Mouse (Mus musculus) WW6 (cell line): ENCODE results near the gene Evi5l.

Experiments
- DNase-seq: peaks from one replicate; pipeline ENCODE4 v3.0.0-alpha.2; 2013; ENCODE audit warnings: low read depth, low spot score

Gene Evi5l

DNA sequence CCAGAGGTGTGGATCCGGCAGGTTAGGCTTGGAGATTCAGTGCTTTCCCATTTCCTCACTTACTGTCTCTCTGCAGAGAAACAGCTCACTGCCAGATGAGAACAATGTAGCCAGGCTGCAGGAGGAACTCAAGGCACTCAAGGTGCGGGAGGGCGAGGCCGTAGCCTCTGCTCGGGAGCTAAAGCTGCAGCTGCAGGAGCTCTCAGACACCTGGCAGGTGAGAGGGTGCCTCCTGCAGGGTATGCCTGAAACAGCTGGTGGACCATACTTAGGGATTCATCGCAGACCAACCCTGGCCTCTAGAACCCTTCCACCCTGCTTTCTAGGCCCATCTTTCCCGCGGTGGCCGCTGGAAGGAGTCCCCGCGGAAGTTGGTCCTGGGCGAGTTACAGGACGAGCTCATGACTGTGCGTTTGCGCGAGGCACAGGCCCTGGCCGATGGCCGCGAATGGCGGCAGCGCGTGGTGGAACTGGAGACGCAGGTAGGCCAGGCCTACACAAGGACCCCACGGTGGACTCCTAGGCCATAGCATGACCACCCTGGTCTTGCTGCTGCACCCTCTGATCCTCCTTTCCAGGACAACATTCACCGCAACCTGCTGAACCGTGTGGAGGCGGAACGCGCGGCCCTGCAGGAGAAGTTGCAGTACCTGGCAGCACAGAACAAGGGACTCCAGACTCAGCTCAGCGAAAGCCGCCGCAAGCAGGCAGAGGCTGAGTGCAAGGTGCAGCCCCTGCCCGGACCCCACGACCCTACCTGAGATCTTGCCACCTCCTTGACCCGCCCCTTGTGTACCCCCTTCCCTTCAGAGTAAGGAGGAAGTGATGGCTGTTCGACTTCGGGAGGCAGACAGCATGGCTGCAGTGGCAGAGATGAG is 39.1 kb downstream of the Evi5l start:
- DNase-seq, result no peak

DNA sequence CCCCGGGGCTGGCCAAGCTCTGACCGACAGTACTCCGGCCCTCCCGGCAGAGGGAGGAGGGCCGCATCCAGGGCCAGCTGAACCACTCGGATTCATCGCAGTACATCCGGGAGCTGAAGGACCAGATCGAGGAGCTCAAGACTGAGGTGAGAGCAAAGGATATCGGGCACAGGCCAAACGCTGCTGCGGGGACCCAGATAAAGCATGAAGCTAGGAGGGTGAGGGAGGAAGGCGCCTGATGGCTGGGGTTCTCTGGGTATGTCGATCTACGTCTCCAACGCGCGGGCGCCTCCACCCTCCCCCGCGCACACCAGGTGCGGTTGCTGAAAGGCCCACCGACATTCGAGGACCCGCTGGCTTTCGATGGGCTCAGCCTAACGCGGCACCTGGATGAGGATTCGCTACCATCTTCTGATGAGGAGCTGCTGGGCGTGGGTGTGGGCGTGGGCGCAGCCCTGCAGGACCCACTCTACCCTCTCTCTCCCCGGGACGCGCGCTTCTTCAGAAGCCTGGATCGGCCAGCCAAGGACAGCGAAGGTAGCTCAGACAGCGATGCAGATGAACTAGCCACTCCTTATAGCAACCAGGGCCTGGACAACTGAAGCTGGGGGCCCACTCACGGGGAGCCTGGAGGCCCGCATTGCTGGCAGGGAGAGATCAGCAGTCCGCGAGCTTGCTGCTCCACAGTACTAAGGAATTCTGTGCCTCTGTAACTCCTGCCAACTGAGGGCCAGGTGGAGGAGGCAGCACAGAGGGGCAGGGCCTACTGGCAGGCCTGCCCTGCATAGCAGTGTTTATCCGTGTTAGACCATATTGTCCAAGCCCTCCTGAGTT is 40.0 kb downstream of the Evi5l start:
- no peak for DNase-seq

DNA sequence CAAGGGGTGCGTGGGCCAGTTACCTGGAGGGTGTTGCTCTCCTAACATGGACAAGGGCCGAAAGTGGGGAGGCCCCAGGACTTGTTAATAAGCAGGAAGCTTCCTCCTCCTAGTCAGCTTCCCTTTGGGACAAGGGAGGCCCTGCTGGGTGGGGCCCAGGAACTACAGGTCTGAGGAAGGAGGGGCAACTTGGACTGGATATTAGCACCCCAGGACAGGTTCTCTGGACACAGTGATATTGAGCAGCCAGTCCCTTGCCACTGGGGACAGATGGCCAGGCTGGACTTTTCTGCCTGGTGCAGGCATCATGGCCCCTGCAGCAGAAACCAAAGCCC is 40.6 kb downstream of the Evi5l start:
- DNase-seq, result no peak

DNA sequence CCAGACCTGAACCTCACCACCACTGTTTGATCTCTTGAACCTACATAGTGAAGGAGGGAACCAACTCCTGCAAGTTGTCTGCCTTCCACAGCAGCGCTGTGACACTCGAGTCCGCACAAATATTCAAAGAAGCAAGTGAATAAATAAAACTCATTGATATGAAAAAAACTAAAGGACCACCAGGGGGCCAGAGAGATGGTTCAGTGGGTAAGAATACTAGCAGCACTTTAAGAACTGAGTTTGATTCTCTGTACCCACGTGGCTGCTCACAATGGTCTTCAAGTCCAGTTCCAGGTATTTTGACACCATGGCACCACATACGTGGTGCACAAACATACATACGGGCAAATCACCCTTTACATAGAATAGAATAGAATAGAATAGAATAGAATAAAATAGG is 44.7 kb downstream of the Evi5l start:
- no peak for DNase-seq

DNA sequence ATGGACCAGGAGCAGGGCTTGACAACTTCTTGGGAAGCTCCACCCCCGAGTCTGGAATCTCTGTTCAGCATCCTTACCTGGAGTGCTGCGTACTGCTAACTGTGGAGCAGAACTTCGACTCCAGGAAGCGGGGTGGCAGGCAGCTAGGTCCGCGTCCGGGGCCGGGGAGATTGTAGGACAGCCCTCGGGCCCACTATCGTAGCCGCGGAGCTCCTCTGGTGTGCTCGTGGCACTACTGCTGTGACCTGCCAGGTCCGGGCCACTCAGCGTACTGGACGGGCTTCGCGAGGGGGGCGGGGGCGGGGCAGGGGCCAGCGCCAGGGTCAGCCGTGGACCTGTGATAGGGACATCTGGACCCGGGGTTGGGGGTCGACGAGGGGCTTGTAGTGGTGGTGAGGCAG is 46.4 kb downstream of the Evi5l start:
- no peak for DNase-seq

DNA sequence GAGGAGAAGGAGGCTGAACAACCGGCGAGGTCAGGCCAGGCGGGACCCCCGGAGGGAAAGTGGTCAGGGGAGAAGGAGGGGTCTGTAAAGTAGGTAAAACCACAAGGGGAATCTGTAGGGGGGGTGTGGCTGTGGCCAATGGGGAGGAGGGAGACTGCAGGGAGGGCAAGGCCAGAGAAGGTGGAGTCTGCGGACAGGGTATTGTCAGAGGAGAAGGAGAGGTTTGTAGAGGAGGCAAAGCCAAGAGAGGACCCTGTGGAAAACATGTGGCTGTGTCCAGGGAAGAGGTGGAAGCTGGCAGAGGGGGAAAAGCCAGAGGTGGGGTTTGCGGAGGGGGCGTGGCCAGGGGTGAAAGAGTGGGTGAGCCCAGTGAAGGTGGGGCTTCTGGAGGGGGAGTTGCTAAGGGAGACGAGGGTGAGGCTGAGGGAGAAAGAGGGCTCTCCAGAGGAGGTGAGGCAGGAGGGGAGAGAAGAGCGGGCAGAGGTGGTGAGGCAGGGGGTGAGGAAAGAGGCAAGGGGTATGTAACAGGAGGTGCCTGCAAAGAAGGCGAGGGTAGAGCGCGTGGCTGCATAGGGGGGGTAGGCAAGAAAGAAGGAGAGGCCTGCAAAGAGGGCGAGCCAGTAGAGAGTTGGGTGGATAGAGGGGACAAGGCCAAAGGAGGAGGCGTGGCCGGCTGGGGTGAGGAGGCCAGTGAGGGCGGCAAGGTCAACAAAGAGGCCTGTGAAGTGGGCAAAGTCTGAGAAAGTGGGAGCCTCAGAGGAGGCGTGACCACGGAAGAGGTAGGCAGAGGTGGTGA is 47.0 kb downstream of the Evi5l start:
- no peak for DNase-seq

DNA sequence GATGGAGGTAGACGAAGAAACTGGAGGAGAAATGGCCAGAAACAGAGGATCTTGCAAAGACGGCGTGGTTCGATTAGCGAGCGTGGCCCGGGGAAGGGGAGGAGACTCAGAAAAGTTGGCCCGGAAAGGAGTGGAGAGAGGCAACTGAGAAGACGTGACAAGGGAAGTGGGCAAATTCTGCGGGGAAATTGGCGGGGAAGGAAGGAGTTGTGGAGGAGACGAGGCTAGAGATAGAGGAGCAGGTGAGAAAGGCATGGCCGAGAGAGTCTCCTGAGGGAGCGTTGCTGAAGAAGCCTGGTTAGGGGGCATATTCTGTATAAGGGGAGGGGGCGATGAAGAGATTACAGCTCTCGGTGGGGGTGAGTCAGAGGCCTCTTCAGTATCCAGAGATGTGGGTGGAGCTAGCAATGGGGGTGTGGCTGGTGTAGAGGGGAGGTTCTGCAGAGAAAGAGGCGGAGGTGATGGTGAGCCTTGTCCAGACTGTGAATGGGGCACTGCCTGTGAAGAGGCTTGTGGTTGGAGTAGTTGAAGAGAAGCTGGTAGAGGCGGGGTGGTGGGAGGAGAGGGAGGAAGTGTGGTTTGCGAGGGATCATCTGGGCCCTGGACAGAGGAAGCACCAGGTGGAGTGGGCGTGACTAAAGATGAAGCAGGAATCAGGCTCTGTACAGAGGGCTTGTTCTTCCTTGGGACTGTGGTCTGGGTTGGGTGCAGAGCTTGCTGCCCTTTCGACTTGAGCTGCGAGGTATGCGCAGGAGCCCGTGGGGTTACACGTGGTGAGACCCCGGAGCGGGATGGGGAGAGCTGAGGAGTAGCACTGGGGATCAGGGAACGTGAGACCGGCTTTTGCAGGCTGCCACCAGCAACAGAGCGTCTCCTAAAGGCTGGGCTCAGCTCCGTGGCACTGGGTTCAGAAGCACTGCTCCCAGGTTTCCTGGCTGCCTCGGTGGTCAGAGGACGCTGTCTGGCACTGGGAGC is 47.9 kb downstream of the Evi5l start:
- no peak for DNase-seq

DNA sequence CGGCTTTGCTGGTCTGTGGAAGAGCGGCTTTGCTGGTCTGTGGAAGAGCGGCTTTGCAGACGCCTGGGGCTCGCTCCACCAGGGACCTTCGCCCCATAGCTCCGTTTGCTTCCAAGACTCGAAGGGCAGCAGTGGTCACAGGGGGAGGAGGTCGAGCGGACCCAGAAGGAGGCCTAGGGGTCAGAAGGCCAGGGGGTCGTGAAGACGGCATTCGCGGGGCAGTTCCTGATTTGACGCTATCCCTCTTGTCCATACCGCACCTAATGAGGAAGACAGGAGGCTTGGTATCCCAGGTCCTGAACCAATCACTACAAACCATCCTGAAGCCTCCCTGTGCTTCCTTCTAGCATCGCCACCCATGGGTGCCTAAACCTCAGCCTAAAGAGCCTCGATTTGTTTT is 49.9 kb downstream of the Evi5l start:
- DNase-seq, result no peak

DNA sequence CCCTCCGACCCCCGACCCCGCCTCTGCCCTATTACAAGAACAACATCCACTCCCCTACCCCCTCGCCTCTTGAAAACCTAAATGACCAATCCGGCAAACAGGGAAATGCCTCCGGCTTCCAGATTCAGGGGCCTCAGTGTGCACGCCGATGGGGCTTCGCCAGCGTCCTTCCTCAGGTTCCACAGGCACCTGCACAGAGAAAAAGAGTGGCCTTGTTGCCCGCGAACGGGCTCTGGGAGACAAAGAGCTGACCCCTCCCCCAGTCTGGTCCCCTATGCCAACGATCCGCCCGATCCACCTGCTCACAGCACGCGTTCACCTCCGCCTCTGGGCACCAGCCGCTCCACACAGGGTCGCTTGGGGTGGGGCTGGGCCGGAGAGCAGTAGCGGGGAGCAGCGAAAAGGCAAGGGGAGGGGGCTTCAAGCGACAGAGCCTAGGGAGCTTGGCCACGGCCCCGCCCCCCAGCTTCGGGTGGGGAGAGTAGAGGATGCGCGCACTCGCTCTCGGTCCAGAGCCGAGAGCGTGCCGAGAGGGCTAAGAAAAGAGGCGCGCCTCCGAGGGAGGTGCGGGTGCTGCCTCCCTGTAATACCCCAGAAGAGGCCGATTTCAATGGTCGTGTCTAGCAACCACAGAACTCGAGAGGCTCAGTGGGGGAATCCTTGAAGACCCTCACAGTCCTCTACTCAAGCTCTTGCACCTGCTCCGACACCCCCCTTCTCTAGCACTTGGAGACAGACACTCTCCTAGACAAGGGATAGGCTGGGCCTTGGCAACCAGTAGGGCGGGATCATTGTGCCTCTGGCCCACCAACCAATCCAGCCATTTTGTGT is 50.6 kb downstream of the Evi5l start, which contains the start of gene Prr36:
Prr36 (minus strand) TSS at position 669 of the 831 bp plus-strand sequence.
- peak; percentile 75 for DNase-seq

DNA sequence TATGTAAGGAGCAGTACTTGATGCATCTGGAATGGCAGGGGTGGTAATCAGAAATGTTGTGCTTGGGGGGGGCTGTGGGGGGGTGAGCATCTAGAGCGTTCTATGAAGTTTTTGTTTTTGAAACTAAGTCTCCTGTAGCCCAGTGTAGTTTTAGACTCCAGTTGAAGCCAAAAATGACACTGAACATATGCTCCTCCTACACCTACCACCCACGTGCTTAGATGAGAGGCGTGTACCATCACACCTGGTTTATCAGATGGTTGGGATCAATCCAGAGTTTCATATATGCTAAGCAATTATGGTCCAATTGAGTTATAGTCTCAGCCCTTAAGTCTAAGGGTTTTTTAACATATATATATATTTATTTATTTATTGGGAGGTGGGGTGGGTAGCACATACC is 53.2 kb downstream of the Evi5l start:
- no peak for DNase-seq

DNA sequence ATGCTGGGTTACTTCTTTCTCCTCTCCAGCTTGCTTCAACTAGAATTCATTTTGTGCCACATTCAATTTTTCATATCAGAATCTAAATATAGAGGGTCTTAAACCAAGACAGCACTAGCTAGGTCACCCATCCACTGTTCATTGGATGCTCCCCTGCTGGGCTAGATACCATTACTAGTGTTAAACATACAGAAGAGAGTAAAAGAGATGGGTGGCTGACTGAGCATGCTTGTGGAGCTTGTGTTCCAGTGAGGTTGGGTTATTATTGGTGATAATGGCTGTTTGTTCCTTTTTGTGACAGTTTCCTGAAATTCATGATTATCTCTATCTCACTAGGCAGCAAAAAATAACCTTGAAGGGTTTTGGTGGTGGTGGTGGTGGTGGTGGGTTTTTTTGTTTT is 55.7 kb downstream of the Evi5l start:
- no peak for DNase-seq

DNA sequence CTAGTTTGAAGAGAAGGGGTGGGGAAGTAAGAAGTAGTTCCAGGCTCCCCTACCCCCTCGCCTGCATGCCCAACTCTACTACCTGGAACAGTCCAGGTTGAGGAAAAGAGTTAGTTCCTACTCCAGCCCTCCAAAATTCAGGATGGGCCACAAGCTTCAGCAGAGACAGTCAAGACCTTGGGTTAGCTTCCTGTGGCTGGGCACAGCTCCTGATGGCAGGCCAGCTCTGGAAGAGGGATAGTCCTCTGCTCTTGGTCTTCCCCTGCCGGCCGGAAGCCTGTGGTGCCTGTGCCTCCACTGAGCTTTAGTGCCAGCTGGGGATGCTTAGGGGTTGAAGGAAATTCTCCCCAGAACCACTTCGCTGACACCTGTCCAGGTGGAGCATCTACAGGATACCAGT is 60.0 kb downstream of the Evi5l start:
- no peak for DNase-seq

DNA sequence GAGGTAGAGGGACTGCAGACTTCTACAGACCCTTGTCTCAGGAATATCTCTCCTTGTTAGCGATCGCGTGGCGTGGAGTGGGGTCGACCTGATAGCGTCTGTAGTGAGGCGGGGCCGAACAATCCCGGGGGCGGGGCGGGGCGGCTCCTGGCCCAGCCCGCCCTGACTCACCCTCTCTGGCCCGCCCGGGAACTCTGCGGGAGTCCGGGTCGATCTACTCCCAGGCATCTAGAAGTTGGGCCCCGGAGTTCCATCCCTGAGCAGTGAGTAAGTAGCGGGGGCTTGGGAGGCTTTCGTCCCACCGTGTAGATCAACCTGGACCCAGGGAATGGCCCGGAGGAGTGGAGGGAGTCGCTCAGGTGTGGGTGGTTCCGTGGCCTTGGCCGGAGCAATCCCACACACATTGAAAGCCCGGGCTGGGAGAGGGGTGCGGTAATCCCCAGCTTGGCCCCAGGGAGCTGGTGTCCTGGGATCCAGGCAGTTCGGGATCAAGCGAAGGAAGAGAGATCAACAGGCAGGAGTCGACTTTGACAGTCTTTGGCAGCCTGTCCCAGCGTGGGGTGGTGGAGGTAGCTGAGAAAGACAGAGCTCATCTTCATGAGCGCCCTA is 60.5 kb downstream of the Evi5l start, which contains the start of gene Lrrc8e:
Lrrc8e (plus strand) TSS at position 89 of the 609 bp plus-strand sequence.
- no peak for DNase-seq

DNA sequence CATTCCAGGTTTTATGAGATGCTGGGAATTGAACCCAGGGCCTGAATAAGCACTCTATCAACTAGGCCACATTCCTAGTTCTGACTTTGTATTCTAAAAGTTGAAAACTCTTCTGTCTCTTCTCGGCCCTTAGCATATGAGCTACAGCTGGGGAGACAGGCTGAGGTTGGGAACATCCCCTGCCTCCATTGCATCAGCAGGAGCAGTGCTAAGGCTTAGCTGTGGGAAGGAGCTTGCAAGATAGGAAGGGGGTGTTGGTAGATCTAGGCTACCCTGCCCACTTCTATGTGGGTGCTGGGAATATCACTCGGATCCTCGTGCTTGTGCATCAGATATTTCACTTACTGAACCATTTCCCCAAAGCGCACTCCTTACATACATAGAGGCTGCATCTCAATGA is 61.6 kb downstream of the Evi5l start:
- no peak for DNase-seq

DNA sequence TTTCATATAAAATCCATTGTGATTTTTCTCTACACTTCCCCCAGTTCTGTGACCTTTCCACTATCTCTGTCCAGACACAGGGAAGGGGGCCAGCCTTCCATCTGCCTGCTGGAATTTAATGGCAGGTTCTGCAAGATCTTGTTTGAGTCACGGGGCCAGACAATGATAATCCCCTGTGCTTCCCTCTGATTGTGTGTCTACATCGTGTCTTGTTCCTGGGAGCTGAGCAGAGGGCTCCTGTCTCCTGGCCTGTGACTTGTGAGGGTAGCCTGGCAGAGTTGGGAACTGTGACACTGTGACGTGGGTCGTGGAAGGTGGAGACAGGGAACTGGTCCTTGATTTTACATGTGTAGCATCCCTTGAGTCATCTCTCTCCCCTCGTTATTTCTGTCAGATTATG is 63.4 kb downstream of the Evi5l start:
- DNase-seq, result no peak

DNA sequence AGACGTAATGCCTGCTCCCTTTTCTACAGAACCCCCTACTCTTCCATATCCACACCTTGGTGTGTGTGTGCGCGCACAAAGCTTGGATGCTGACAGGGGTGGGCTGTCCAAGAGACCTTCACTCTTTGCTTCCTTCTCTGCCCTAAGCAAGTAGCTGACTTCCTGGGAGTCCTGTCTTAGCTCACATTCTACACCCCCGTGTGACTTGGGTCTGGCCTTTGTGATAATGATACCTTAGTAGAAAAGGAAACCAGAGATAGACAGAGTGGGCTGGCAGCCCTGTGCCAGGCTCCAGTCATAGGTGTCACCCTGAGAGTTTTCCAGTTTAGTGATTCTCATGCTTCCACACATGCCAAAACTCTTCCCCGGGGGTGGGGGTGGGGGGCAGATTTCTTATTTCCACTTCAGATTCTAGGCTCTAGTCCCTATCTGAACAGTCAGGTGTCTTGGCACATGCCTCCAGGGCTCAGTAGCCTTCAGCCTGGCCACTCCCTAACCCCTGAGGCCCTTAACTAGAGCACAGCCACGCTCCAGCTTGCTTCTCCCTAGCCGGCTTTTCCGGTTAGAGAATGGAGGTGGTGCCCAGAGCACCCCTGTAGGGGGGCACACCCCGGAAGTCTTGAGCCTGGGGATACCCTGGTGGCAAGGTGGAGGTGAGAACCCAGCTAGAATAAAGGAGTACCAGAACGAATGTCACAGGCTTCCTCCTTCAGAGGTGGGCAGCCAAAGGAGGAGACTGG is 64.4 kb downstream of the Evi5l start:
- DNase-seq, result no peak

DNA sequence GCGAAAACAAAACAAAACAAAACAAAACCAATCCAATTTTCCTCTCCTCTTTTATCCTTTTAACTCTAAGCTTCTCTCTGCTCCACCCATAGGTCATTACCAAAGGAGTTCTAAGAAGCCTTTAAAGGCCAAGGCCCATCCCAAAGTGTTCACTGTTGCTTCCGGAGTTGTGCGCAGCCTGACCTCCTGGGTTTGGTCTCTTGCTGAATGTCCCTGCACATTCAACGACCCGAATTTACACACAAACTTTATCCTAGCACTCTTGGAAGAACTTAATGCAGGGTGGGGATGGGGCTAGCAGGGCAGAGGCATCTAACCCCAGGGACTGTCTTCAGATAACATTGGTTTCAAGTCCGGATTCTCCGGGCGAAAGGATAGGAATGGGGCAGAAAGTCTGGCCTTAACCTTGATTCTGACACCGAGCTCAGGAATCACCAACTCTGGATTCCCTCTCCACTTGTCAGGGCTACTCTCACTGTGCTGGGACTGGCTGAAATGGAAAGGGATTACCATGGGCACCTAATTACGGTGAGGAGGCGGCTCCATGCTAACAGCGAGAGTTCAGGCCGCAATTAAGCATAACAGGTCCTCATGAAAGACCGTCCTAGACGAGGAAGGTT is 71.6 kb downstream of the Evi5l start:
- DNase-seq, result no peak
